Mouse (Mus musculus): ENCODE results near the gene Taok1. TPM values are rescaled to one million over a fixed set of nuclear protein-coding genes. Genes with fewer than 3 reads are reported as not detected.
A peak's percentile ranks its signal among the peaks of the same experiment; 100 is the strongest.

Taok1 gene
- polyA plus RNA-seq, 1 experiment from 2014 or later, result 14.3 TPM

- Histone ChIP-seq H3K27me3 (no peaks in the 10 kb centered on the region), H3K4me3 (peak overlapping the region; percentile 97), H3K36me3 (peaks cover 7% of the 10 kb centered on the region), H3K9ac (peak overlapping the region; percentile 96; the same call in 1 of the 2 replicates), H3K4me1 (peaks cover 62% of the 10 kb centered on the region), H3K27ac (no peak overlapping the region), H3K4me2 (peak overlapping the region; percentile 98), H3K9me3 (no peaks in the 10 kb centered on the region)
- 67% methylated on average over 6 of the region's 6 CpGs for WGBS
- ATAC-seq (ENCODE audit: insufficient number of reproducible peaks, insufficient read depth, low FRiP score, low TSS enrichment, low read depth), result no peak
These were observed 112.8 kb downstream of the Taok1 start for GRCm38 (mm10) chr11:77494782-77495181.

DNA sequence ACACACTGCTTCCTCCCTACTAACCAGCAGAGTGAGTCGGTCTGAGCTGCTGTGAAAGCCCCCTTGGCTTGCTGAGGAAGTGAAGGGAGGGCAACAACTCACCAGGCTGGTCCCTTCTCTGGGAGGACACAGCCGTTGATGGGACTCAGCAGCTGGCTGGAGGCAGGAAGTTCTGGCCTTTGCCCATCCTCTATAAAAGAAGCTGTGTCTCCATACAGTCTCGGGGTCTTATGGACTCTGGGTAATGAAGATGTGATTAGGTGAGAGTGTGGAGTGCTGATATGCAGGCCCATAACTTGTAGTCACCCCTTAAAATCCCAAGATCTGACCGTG is 113.3 kb downstream of the Taok1 start:
- Histone ChIP-seq H3K9ac (peak overlapping the region; percentile 96), H3K4me1 (peaks cover 62% of the 10 kb centered on the region), H3K4me2 (peak overlapping the region; percentile 98), H3K4me3 (peak overlapping the region; percentile 97), H3K36me3 (peaks cover 2% of the 10 kb centered on the region), H3K27ac (peak overlapping the region; percentile 75), H3K27me3 (no peaks in the 10 kb centered on the region), H3K9me3 (no peaks in the 10 kb centered on the region)
- 22% methylated on average over 4 of the region's 4 CpGs for WGBS
- no peak for ATAC-seq (ENCODE audit: insufficient number of reproducible peaks, insufficient read depth, low FRiP score, low TSS enrichment, low read depth)

DNA sequence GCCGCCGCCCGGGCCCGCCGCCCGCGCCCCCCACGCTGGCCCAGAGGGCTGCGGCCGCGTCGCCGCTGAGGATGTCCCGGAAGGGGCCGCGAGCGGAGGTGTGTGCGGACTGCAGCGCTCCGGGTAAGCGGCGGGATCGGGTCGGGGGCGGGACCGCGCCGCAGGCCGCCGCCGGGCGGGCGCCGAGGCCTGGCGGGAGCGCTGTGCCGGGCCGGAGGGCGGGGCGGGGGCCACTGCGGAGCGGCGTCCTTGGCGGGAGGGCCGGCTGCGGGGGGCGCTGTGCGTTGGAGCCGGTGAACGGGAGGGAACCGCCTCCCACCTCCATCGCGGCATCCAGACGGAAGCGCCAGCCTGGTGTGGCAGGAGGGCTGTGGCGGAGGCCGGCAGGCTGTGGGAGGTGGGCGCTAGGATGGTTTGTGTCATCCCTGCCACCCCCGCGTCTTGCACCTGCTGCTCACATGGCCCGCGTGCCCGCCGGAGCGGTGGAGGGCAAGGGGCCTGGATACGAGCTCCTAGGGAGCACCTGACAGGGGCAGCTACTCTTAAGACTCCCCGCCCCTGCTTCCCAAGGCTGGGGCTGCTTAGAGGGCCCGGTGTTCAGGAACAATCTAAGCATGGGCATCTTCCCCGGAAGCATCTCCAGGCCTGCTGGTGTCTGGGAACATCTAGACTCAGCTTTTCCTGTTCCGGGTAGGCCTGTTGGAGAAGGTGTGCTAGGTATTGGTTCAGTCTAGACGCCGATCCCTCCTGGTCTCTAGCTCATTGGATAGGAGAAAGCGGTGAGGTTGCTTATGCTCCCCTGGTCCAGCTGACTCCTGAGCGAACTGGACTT is 113.9 kb downstream of the Taok1 start, which contains the start of gene Git1:
Git1 (plus strand) TSS at position 51 of the 832 bp plus-strand sequence.
- 1% methylated on average over 63 of the region's 74 CpGs for WGBS

GRCm38 (mm10) chr11:77492911-77493332 is 114.7 kb downstream of the Taok1 start:
- H3K9ac ChIP-seq, result peak overlapping the region; percentile 74
- peaks cover 66% of the 10 kb centered on the region for H3K4me1 ChIP-seq
- under 1% methylated on average over 29 of the region's 32 CpGs for WGBS
- H3K27ac ChIP-seq, result peak overlapping the region; percentile 95
- H3K36me3 ChIP-seq, result no peaks in the 10 kb centered on the region
- ATAC-seq (ENCODE audit: insufficient number of reproducible peaks, insufficient read depth, low FRiP score, low TSS enrichment, low read depth), result peak; percentile 57
- no peaks in the 10 kb centered on the region for H3K27me3 ChIP-seq
- peak overlapping the region; percentile 90 for H3K4me2 ChIP-seq
- H3K9me3 ChIP-seq, result no peaks in the 10 kb centered on the region
- peak overlapping the region; percentile 97 for H3K4me3 ChIP-seq

More for the DNA sequence above, 113.9 kb downstream of the Taok1 start, which contains the start of gene Git1:
- peaks cover 65% of the 10 kb centered on the region for H3K4me1 ChIP-seq
- no peaks in the 10 kb centered on the region for H3K27me3 ChIP-seq
- H3K27ac ChIP-seq, result peak within 1 kb of the TSS; percentile 95
- H3K36me3 ChIP-seq, result no peaks in the 10 kb centered on the region
- H3K9me3 ChIP-seq, result no peaks in the 10 kb centered on the region
- peak within 1 kb of the TSS; percentile 96 for H3K9ac ChIP-seq
- peak within 1 kb of the TSS; percentile 97 for H3K4me3 ChIP-seq
- peak within 1 kb of the TSS; percentile 98 for H3K4me2 ChIP-seq
- ATAC-seq (ENCODE audit: insufficient number of reproducible peaks, insufficient read depth, low FRiP score, low TSS enrichment, low read depth), result no peak

DNA sequence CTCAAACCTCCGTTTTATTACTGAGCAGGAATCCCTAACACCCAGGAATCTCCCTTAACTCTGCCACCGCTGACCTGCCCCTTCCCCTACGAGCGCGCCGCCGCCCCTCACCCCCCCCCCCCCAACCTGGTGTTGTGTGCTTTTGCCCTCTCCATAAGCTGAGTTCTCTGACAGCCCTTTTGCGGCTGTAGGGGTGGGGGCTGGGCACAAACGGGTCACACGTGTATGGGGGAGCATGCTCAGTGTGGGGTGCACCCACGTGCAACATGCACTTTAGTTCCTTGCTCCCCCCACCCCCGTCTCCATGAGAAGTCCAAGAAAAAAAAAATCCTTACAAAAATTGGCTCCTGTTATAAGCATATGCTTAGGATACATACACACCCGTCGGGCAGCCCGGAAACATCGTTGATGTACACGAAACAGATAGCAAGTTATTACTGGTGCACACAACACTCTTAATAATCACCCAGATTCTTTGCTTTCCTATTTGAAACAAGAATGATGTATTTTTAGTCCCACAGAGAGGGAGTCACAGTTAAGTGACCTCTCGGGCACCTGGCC is 115.2 kb downstream of the Taok1 start:
- Histone ChIP-seq H3K27ac (peak overlapping the region; percentile 95), H3K9ac (peak overlapping the region; percentile 74), H3K9me3 (no peaks in the 10 kb centered on the region), H3K4me2 (peak overlapping the region; percentile 90), H3K4me3 (peak overlapping the region; percentile 97), H3K27me3 (no peaks in the 10 kb centered on the region), H3K36me3 (no peaks in the 10 kb centered on the region), H3K4me1 (peaks cover 66% of the 10 kb centered on the region)
- no peak for ATAC-seq (ENCODE audit: insufficient number of reproducible peaks, insufficient read depth, low FRiP score, low TSS enrichment, low read depth)
- under 1% methylated on average over 18 of the region's 18 CpGs for WGBS

DNA sequence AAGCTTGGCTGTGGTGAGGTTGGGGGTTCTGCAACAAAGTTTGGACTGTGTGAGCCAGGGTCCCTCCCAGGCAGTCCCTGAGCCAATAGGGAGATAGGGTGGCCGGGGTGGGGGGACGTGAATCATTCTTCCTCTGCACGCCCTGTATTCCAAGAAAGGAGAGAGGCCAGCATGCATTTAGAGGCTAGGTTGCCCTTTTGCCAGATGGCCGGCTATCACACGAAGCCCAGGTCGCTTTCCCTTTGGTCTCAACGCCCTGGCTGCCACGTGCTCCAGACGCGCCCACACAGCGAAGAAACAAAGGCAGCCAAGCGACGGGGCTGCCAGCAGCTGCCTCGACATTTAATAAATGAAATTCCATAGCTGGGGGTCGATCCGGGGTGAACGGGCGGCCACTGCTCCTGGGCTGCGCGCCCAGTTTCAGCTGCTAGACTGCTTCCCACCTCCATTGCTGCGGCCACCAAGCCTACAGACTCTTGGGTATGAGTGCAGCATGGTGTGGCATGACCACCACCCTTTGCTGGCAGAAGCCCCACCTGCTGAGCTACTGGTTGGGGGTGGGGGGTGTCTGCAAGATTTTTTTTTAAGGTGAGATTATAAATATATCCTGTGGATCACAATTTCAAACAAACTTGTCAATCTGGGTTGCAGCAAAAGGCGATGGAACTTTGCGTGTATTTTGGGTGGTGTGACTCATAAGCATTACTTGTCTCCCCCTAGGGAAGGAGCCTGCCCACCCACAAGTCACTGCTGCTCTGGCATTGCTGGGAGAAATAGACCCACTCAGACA is 115.9 kb downstream of the Taok1 start:
- Histone ChIP-seq H3K36me3 (no peaks in the 10 kb centered on the region), H3K27ac (peak overlapping the region; percentile 95), H3K4me2 (peak overlapping the region; percentile 90), H3K9me3 (no peaks in the 10 kb centered on the region), H3K4me3 (peak overlapping the region; percentile 97), H3K27me3 (no peaks in the 10 kb centered on the region), H3K4me1 (peaks cover 67% of the 10 kb centered on the region), H3K9ac (peak overlapping the region; percentile 74)
- WGBS, result 0% methylated on average over 23 of the region's 23 CpGs
- 0 out of 2 replicates have a peak, but pooled peaks have one; percentile 43 for ATAC-seq (ENCODE audit: insufficient number of reproducible peaks, insufficient read depth, low FRiP score, low TSS enrichment, low read depth)

DNA sequence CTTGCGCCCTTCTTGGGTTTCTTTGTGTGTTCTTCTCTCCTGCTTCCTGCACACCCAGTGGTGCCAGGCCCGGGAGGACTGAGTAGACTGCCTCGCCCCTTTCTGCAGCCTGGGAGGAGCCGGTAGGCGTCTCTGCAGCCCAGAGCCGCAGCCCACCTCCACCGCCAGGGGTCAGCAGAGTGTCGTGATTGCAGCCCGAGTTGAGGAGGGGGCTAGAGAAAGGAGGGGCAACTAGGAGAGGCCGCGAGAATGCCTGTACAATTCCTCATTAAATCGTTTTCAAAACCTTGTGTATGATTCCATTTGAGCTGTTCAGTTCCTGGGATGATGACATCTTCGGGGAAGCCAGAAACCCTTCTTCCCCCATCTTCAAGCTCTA is 116.5 kb downstream of the Taok1 start:
- peak overlapping the region; percentile 74; the same call in 1 of the 2 replicates for H3K9ac ChIP-seq
- H3K4me2 ChIP-seq, result peak overlapping the region; percentile 90

DNA sequence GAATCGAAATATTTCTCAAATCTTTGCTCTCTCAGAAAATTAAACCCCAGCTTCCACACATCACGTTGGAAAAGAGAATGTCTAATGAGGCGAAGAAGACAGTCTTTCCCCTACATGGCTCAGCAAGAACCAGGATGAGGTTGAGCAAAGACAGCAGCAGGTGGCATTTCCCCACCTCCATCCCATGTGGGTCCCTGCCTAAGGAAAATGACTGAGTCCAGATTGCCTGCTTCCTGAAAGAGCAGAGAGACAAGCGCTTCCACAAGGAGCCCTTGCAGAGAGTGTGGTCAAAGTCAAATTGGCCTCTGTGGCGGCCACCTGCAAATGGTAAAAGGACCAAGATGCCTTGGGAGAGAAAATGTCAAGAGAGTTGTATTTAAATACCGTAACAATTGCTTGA is 117.2 kb downstream of the Taok1 start:
- Histone ChIP-seq H3K4me1 (peaks cover 77% of the 10 kb centered on the region), H3K4me2 (peak overlapping the region; percentile 90), H3K4me3 (peak overlapping the region; percentile 90), H3K9me3 (no peaks in the 10 kb centered on the region), H3K27ac (no peak overlapping the region; the same call in 1 of the 2 replicates), H3K36me3 (no peaks in the 10 kb centered on the region), H3K27me3 (no peaks in the 10 kb centered on the region), H3K9ac (no peak overlapping the region)
- ATAC-seq (ENCODE audit: insufficient number of reproducible peaks, insufficient read depth, low FRiP score, low TSS enrichment, low read depth), result no peak
- 60% methylated on average over 6 of the region's 6 CpGs for WGBS

More for the DNA sequence above, 116.5 kb downstream of the Taok1 start:
- Histone ChIP-seq H3K9me3 (no peaks in the 10 kb centered on the region), H3K4me1 (peaks cover 71% of the 10 kb centered on the region), H3K4me3 (peak overlapping the region; percentile 97), H3K27me3 (no peaks in the 10 kb centered on the region), H3K27ac (peak overlapping the region; percentile 95), H3K36me3 (no peaks in the 10 kb centered on the region)
- WGBS, result 2% methylated on average over 13 of the region's 13 CpGs
- ATAC-seq (ENCODE audit: insufficient number of reproducible peaks, insufficient read depth, low FRiP score, low TSS enrichment, low read depth), result peak; percentile 73

DNA sequence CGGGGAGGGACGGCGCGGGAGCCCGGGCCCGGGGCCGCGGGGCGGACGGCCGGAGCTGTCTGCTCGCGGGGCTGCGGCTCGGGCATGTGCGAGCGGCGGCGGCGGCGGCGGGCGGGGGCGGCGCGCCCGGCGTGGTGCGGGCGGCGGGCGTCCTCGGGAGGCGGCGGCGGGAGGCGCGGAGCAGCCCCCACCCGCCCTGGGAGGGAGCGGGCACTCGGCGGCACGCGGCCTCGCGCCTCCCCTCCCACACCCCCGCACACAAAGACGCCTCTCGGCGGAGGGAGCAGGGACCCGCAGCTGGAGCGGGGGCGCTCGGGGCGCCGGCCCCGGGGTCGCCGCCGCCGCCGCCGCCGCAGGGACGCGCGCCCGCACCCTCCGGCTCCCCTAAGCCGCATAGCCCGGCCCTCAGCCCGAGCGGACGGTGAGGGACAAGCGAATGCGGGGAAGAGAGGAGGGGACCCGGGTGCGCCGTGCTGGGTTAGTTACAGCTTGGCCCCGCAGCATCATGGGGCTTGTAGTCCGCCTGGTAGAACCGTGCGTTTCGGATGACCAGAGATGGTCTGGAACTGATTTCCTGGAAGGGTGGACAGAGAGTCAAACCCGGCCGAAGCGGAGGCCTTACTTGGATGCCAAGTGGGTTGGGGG is 117.9 kb downstream of the Taok1 start, which contains the start of gene Ankrd13b:
Ankrd13b (minus strand) TSS at position 88 of the 645 bp plus-strand sequence.
- under 1% methylated on average over 47 of the region's 87 CpGs for whole genome bisulfite sequencing
- ATAC-seq (ENCODE audit: insufficient number of reproducible peaks, insufficient read depth, low FRiP score, low TSS enrichment, low read depth), result peak; percentile 17; the same call in 1 of the 2 replicates

DNA sequence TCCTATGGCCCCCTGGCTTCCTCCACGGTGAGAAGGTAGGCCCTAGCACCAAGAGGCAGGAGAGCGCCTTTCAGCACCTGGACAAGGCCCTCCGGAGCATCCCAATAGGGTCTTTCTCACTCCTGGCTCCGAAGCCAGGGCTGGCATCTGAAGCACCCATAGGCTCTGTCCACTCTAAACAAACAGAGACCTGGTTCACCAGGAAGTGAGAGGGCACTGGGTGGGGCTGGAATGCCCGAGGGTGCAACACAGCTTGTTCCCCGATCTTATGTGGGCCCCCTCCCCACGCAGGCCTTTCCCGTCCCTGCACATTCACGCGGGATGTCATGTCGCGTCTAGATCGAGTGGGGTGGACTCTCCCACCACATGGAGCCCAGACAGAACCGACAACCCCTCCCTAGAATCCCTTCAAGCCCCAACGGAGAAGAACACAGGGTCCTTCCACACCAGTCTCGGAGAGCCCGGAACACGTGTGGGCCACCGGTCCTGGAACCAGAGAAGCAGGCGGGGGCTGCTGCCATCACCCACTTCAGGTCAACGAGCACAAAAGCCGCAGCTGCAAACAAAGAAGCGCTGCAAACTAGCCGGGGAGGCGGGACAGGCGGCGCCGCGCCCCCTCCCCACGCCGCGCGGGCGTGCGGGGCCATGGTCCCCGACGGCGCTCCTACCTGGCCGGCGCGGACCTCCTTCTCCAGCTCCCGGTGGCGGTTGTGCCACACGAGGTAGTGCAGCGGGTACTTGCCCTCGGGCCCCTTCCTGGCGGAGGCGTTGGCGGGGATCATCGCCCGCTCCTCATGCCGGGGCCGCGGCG is 118.6 kb downstream of the Taok1 start:
- peaks cover 68% of the 10 kb centered on the region for H3K4me1 ChIP-seq
- ATAC-seq (ENCODE audit: insufficient number of reproducible peaks, insufficient read depth, low FRiP score, low TSS enrichment, low read depth), result no peak

More for the DNA sequence above, 117.9 kb downstream of the Taok1 start, which contains the start of gene Ankrd13b:
- peaks cover 75% of the 10 kb centered on the region for H3K4me1 ChIP-seq
- peak within 1 kb of the TSS; percentile 90 for H3K4me3 ChIP-seq
- H3K27ac ChIP-seq, result no peak within 1 kb of the TSS; the same call in 1 of the 2 replicates
- H3K4me2 ChIP-seq, result peak within 1 kb of the TSS; percentile 90
- no peaks in the 10 kb centered on the region for H3K9me3 ChIP-seq
- peak within 1 kb of the TSS; percentile 90 for H3K9ac ChIP-seq
- no peaks in the 10 kb centered on the region for H3K27me3 ChIP-seq
- no peaks in the 10 kb centered on the region for H3K36me3 ChIP-seq

More for the DNA sequence above, 118.6 kb downstream of the Taok1 start:
- Histone ChIP-seq H3K27me3 (no peaks in the 10 kb centered on the region), H3K4me3 (peak overlapping the region; percentile 90), H3K36me3 (no peaks in the 10 kb centered on the region), H3K9ac (peak overlapping the region; percentile 90), H3K9me3 (no peaks in the 10 kb centered on the region), H3K4me2 (peak overlapping the region; percentile 90), H3K27ac (no peak overlapping the region)
- 2% methylated on average over 55 of the region's 55 CpGs for WGBS
